Mouse (Mus musculus) hindbrain, embryonic 12.5 days (tissue): Measurements from ENCODE around the gene Gm47841. TPM values are rescaled to one million over a fixed set of nuclear protein-coding genes. Genes with fewer than 3 reads are reported as not detected.

Source experiments
- ATAC-seq: fragments of 200-750 bp; cut with Nextera tagmentation; 2 replicates; pipeline ENCODE4 v1.8.0; 2017; ENCODE audit warnings: moderate TSS enrichment; ENCODE audit not compliant: low FRiP score
- H3K27ac ChIP-seq: fragments of 300-500 bp; sonication (generic); 2 replicates; pipeline ENCODE4 v1.5.1; 2016; ENCODE audit warnings: mild to moderate bottlenecking
- H3K27me3 ChIP-seq: fragments of 300-500 bp; sonication (generic); 2 replicates; pipeline ENCODE4 v1.6.1; 2016; ENCODE audit warnings: mild to moderate bottlenecking
- H3K36me3 ChIP-seq: fragments of 300-500 bp; sonication (generic); 2 replicates; pipeline ENCODE4 v1.6.1; 2016; ENCODE audit warnings: mild to moderate bottlenecking
- H3K4me1 ChIP-seq: fragments of 300-500 bp; sonication (generic); 2 replicates; pipeline ENCODE4 v1.6.1; 2016
- H3K4me2 ChIP-seq: fragments of 300-500 bp; sonication (generic); replicated peaks from 2 replicates; pipeline ENCODE4 v1.6.1; 2016; ENCODE audit warnings: mild to moderate bottlenecking
- H3K4me3 ChIP-seq: fragments of 300-500 bp; sonication (generic); 2 replicates; pipeline ENCODE4 v1.5.1; 2016; ENCODE audit warnings: mild to moderate bottlenecking
- H3K9ac ChIP-seq: fragments of 300-500 bp; sonication (generic); 2 replicates; pipeline ENCODE4 v1.6.1; 2016; ENCODE audit warnings: mild to moderate bottlenecking, moderate library complexity
- H3K9me3 ChIP-seq: fragments of 300-500 bp; sonication (generic); replicated peaks from 2 replicates; pipeline ENCODE4 v1.6.1; 2016; ENCODE audit warnings: mild to moderate bottlenecking
- WGBS: fragments of 180-500 bp; shearing (Covaris S2); methylation state at CpG from one replicate; pipeline ENCODE4 v1.1.7; 2016; 5-methylcytosine and 5-hydroxymethylcytosine counted together
- polyA plus RNA-seq: library from polyadenylated mRNA; unstranded; fragments of >200 nt; fragmentation: Nextera tagmentation; extraction: Ambion mirVana; gene quantifications from 2 replicates; pipeline ENCODE4 v1.2.1, GENCODE M21; 2016

Gm47841 gene
- polyA plus RNA-seq, 1 experiment from 2014 or later = not detected

DNA sequence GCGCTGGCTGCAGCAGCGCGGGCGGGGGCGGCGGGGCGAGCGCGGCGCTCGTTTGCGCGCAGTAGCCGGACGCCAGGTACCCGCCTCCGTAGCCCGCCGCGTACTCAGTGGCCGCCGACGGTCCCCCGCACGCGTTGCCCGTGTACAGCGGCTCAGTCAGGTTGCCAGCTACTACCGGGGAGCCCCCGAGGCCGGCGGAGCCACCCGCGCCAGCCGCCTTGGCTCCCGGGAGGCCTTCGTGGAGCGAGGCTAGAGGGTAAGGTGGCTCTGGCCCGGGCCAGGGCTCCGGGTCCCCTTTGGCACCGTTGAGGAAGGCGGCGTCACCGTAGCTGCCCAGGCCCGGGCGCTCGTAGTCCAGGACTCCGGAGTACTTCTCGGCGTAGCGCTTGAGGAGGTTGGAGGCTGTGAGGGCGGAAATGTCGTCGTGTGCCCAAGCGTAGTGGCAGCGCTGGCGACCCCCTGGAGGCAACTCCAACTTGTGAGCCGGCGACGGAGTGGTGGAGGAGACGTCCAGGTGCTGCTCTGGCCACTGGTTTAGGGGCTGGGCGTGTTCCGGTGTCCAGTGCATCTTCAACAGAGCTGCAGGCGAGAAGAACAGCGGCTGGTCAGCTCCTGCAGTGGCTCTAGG is 6.7 kb upstream of the Gm47841 start:
- Histone ChIP-seq H3K4me2 (peak overlapping the region; percentile 50), H3K9me3 (no peaks in the 10 kb centered on the region), H3K27ac (no peak overlapping the region), H3K27me3 (peaks cover 41% of the 10 kb centered on the region), H3K4me1 (peaks cover 38% of the 10 kb centered on the region), H3K4me3 (peak overlapping the region; percentile 35), H3K36me3 (peaks cover 13% of the 10 kb centered on the region; the same call in 1 of the 2 replicates), H3K9ac (peak overlapping the region; percentile 59)
- ATAC-seq = no peak
- WGBS = 15% methylated on average over 40 of the region's 65 CpGs

DNA sequence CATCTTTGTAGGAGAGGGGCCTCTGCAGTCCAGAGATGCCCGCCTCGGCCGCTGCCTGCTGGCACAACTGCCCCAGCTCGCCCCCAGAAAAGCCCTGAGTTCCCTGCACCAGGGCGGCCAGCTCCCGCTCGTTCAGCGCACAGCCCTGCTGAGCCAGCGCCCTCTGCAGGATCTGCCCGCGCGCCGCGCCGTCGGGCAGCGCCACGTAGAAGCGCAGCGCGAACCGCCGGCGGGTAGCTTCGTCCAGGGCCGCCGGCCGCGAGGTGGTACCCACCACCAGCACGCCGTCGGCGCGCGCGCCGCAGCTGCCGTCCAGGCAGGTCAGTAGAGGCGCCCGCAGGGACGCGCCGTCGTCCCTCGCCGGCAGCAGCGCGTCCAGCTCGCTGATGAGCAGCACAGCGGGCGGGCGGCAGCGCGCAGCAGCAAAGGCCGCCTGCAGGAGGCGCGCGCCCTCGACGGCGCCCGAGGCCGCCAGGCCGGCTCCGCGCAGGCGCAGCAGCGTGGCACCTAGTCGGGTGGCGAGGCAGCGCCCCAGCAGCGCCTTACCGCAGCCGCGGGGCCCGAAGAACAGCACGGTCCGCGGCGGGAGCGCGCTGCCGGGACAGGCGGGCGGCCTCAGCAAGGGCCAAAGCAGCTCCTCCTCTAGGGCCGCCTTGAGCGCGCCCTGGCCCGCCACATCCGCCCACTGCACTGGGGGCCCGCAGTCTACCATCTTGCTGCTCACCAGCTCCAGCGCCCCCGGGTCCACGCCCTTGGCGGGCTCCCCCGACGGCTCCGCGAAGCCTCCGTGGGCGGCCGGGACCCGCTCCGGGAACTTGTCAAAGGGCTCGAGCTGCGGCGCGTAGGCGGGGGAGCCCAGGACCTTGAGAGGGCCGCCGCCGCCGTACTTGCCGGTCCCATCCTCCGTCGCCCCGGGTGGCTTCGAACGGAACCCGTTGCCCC is 5.6 kb upstream of the Gm47841 start:
- no peak for ATAC-seq
- 11% methylated on average over 117 of the region's 120 CpGs for WGBS
- H3K27me3 ChIP-seq = peaks cover 52% of the 10 kb centered on the region
- peak overlapping the region; percentile 59 for H3K9ac ChIP-seq
- H3K27ac ChIP-seq = no peak overlapping the region
- H3K36me3 ChIP-seq = peaks cover 13% of the 10 kb centered on the region; the same call in 1 of the 2 replicates
- peaks cover 33% of the 10 kb centered on the region for H3K4me1 ChIP-seq
- H3K4me2 ChIP-seq = peak overlapping the region; percentile 50
- peak overlapping the region; percentile 35 for H3K4me3 ChIP-seq
- H3K9me3 ChIP-seq = no peaks in the 10 kb centered on the region

DNA sequence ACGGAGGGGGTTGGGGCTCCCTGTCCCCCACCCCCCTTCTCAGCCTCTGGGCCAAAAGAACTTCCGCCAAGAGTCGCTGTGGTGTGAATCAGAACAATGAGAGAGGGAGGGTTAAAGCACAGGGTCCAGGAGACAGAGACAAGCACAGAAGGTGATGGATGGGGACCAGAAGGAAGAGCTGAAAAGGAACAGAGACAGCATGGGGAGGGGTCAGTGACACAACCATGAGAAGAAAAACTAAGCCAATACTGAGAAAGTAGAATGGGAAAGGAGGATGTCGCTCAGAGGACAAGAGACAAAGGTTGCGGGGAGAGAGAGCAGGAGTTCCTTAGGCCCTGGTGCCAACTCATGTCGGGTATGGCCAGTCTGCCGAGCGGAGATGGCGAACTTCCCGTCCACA is 4.7 kb upstream of the Gm47841 start:
- WGBS = 35% methylated on average over 10 of the region's 10 CpGs
- H3K4me1 ChIP-seq = peaks cover 40% of the 10 kb centered on the region
- H3K4me2 ChIP-seq = no peak overlapping the region
- no peak overlapping the region for H3K9ac ChIP-seq
- no peak for ATAC-seq
- peaks cover 62% of the 10 kb centered on the region for H3K27me3 ChIP-seq
- H3K9me3 ChIP-seq = no peaks in the 10 kb centered on the region
- H3K36me3 ChIP-seq = peaks cover 13% of the 10 kb centered on the region; the same call in 1 of the 2 replicates
- H3K4me3 ChIP-seq = no peak overlapping the region
- H3K27ac ChIP-seq = no peak overlapping the region

DNA sequence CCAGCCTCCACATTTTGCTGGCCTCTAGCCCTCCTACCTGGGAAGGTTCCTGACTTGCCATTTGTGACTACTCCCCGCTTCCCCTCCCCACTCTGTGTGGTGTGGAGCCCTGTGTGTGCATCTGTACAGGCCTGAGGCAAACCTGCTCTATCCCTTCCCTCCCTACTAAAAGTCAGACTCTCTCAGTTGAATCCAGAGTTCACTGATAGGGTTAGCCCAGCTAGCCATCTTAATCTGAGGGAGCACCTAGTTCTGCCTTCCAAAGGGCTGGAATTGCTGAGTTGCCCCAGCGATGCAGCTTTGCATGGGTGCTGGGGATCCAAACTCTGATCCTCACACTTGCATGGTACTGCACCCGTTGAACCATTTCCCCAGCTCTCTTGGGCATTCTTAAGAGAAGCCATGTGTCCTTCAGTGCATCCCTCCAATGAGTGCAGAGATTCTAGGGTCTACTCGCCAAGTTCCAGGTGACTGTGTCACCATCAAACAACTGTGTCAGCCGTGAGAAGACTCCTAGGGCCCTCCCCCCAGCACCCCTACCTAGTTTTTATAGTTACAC is 1.2 kb upstream of the Gm47841 start:
- ATAC-seq = no peak
- Histone ChIP-seq H3K9ac (no peak overlapping the region), H3K4me1 (peaks cover 42% of the 10 kb centered on the region), H3K36me3 (peaks cover 13% of the 10 kb centered on the region; the same call in 1 of the 2 replicates), H3K9me3 (no peaks in the 10 kb centered on the region), H3K27me3 (peaks cover 70% of the 10 kb centered on the region), H3K4me3 (no peak overlapping the region), H3K27ac (no peak overlapping the region), H3K4me2 (no peak overlapping the region)
- 52% methylated on average over 5 of the region's 5 CpGs for WGBS

DNA sequence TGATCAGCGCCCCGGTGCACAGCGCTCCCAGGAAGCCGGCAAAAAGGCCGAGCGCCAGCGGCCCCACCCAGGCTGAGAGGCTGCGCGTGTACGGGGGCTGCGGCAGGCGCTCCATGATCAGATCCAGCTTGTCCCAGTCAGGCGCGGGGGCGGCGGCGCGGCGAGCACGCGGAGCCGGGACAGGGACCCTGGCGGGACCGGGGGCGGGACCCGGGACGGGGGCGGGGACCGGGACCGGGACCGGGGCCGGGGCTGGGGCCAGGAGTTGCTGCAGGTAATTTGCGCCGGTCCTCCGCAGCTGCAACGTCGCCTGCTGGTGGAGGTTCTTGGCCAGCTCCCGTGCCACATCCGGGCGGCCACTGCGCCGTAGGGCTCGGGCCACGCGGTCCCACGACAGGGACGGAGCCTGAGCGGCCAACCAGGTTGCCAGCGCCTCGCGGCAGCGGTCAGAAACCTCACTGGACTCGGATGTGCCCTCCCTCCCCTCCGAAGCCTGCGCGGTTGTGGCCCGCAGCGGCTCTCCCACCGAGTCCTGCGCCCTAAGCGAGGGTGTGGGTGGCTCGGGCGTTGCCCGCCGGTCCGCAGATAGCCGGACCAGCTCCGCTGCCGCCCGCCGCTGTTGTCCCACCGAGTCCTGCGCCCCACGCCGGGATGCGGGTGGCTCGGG is 537 bp downstream of the Gm47841 start:
- Histone ChIP-seq H3K9me3 (no peaks in the 10 kb centered on the region), H3K4me1 (peaks cover 26% of the 10 kb centered on the region), H3K4me2 (peak overlapping the region; percentile 99), H3K36me3 (peaks cover 2% of the 10 kb centered on the region; the same call in 1 of the 2 replicates), H3K4me3 (peak overlapping the region; percentile 52), H3K9ac (peak overlapping the region; percentile 71), H3K27ac (no peak overlapping the region), H3K27me3 (peaks cover 65% of the 10 kb centered on the region)
- WGBS = under 1% methylated on average over 74 of the region's 77 CpGs
- ATAC-seq = 0 out of 2 replicates have a peak, but pooled peaks have one; percentile 30

DNA sequence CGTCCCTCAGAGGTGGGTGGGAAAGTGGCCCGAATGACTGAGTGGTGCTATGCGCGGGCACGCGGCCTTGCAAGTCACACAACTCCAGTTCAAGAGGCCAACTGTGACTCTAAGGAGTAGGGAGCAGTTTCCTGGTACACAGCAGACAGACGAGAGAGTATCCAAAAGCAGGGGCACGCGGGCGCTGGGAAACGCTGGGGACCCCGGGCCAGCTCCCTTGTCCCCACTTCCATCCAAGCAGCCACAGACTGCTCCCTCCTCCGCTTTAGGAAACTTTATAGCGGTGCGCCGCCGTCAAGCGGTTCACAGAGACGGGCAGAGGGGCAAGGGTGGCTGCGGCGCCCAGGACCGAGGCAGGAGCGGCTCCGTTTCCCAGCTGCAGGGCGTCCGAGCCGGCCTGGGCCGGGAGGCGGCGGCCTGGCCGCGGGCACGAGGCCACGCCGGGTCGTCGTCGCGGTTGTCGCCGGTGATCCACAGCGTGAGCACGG is 1.1 kb downstream of the Gm47841 start:
- ATAC-seq = no peak
- H3K4me1 ChIP-seq = peaks cover 23% of the 10 kb centered on the region
- peak overlapping the region; percentile 99 for H3K4me2 ChIP-seq
- peak overlapping the region; percentile 71 for H3K9ac ChIP-seq
- H3K27ac ChIP-seq = no peak overlapping the region
- H3K36me3 ChIP-seq = peaks cover 6% of the 10 kb centered on the region; the same call in 1 of the 2 replicates
- peaks cover 61% of the 10 kb centered on the region for H3K27me3 ChIP-seq
- 1% methylated on average over 42 of the region's 43 CpGs for WGBS
- H3K9me3 ChIP-seq = no peaks in the 10 kb centered on the region
- H3K4me3 ChIP-seq = peak overlapping the region; percentile 52

DNA sequence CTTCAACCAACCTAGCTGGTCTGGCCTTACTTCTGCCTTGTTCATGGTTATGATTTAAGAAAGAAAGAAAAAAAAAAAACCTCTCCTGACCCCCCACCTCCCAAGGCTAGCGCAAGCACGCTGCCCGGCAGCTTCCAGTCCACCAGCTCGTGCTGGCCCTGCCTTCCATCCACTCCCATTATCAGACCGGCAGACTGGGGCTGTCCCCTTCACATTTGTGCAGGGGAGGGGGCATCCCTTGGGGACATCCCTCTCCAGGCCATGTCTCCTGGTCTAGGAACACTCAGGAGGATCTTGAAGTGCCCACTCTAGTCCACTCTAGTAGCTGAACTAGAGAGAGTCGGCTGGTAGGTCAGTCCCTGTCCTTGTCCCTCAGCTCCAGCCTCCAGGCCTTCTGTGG is 2.7 kb downstream of the Gm47841 start:
- Histone ChIP-seq H3K9me3 (no peaks in the 10 kb centered on the region), H3K9ac (no peak overlapping the region), H3K36me3 (peaks cover 18% of the 10 kb centered on the region), H3K4me3 (no peak overlapping the region), H3K4me1 (peaks cover 23% of the 10 kb centered on the region), H3K27me3 (peaks cover 71% of the 10 kb centered on the region), H3K27ac (no peak overlapping the region), H3K4me2 (no peak overlapping the region)
- 40% methylated on average over 6 of the region's 6 CpGs for WGBS
- ATAC-seq = no peak

DNA sequence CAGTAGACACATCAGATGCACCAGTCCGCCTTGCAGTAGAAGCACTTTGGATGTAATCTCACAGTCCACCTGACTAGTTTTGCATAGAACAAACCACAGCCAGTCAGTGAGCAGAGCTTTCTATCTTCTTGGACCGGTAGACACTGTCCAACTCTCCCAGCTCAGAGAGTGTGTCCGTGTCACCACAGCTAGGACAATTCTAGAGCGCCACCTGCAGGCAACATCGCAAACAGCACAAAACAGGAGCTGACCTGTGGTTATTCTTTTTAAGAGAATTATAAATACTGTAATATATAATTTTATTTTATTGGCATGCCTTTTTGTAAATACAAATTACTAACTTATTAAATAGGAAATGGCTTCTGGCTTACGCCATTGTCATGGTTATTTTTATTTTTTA is 4.6 kb downstream of the Gm47841 start:
- WGBS = 27% methylated on average over 6 of the region's 6 CpGs
- Histone ChIP-seq H3K4me1 (peaks cover 23% of the 10 kb centered on the region), H3K4me2 (no peak overlapping the region), H3K4me3 (no peak overlapping the region), H3K27ac (no peak overlapping the region), H3K27me3 (peaks cover 66% of the 10 kb centered on the region), H3K9me3 (no peaks in the 10 kb centered on the region), H3K36me3 (peaks cover 22% of the 10 kb centered on the region), H3K9ac (no peak overlapping the region)
- ATAC-seq = no peak

DNA sequence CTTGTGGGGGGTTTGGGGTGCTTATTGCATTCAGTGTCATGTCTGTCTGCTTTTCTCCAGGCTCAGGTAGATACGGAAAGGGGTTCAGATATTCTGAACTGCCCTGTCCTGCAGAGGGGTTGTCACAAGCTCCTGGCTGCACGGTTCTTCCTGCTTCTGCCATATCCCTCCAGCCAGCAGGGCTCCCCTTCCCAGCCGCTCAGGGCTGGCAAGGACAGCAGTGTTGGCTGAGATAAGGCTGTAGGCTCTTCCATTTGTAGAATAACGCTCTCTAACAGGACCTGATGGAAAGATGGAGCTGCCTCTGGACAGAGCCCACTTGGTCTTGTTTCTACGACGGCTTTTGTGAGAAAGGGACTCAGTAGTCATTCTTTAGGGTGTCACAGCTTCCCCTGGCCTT is 5.2 kb downstream of the Gm47841 start:
- Histone ChIP-seq H3K9me3 (no peaks in the 10 kb centered on the region), H3K4me1 (peaks cover 18% of the 10 kb centered on the region), H3K4me2 (no peak overlapping the region), H3K27ac (no peak overlapping the region), H3K4me3 (no peak overlapping the region), H3K36me3 (peaks cover 22% of the 10 kb centered on the region), H3K9ac (no peak overlapping the region), H3K27me3 (peaks cover 60% of the 10 kb centered on the region)
- no peak for ATAC-seq
- WGBS = 73% methylated on average over 6 of the region's 6 CpGs

DNA sequence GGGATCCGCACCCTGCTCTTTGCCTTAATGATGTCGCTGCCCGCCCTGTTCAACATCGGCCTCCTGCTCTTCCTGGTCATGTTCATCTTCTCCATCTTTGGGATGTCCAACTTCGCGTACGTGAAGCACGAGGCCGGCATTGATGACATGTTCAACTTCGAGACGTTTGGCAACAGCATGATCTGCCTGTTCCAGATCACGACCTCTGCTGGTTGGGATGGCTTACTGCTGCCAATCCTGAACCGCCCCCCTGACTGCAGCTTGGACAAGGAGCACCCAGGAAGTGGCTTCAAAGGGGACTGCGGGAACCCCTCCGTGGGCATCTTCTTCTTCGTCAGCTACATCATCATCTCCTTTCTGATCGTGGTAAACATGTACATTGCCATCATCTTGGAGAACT is 7.5 kb downstream of the Gm47841 start:
- H3K9ac ChIP-seq = no peak overlapping the region
- 55% methylated on average over 17 of the region's 17 CpGs for WGBS
- peaks cover 38% of the 10 kb centered on the region for H3K27me3 ChIP-seq
- peaks cover 6% of the 10 kb centered on the region; the same call in 1 of the 2 replicates for H3K4me1 ChIP-seq
- H3K4me2 ChIP-seq = no peak overlapping the region
- H3K36me3 ChIP-seq = peaks cover 41% of the 10 kb centered on the region
- H3K4me3 ChIP-seq = no peak overlapping the region
- H3K9me3 ChIP-seq = no peaks in the 10 kb centered on the region
- ATAC-seq = no peak
- H3K27ac ChIP-seq = no peak overlapping the region

DNA sequence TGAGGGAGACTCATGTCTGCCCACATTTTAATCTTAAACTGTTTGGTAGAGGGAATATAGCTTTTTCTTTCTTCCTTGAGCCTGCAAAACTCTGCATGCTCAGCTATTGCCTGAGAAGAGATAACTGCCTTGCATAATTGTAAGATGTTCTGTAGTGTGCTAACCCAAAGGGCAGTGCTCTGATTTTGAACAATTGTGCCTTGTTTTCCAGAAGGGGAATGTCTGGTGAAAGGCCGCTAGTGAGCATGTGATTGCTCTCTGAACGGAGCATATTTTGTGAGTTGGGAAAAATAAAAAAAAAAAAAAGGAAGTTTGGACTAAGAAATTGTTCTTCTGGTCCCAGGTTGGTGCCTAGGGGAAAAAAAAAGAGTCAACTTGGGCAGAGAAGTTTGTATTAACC is 18.2 kb downstream of the Gm47841 start:
- no peak overlapping the region for H3K4me3 ChIP-seq
- ATAC-seq = no peak
- H3K9me3 ChIP-seq = no peaks in the 10 kb centered on the region
- WGBS = 60% methylated on average over 2 of the region's 2 CpGs
- no peak overlapping the region for H3K9ac ChIP-seq
- H3K4me1 ChIP-seq = peaks cover 8% of the 10 kb centered on the region
- H3K4me2 ChIP-seq = no peak overlapping the region
- H3K36me3 ChIP-seq = peaks cover 17% of the 10 kb centered on the region
- H3K27ac ChIP-seq = no peak overlapping the region
- H3K27me3 ChIP-seq = no peaks in the 10 kb centered on the region; the same call in 1 of the 2 replicates

DNA sequence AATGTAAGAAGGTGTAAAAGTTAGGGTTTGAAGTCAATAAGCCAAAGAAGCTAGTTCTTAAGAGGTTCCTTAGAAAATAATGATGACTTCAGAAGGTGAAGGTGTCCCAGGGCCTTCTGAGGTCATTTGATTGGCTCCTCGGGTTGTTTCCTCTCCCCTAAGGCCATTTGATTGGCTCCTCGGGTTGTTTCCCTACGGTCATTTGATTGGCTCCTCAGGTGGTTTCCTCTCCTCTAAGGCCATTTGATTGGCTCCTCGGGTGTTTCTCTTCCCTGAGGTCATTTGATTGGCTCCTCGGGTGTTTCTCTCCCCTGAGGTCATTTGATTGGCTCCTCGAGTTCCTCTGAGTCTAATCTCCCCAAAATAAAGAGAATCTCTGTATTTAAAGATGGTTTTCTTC is 35.8 kb downstream of the Gm47841 start:
- H3K36me3 ChIP-seq = peaks cover 35% of the 10 kb centered on the region
- H3K9ac ChIP-seq = no peak overlapping the region
- 86% methylated on average over 6 of the region's 6 CpGs for WGBS
- H3K9me3 ChIP-seq = no peaks in the 10 kb centered on the region
- H3K4me3 ChIP-seq = no peak overlapping the region
- H3K27ac ChIP-seq = no peak overlapping the region
- H3K4me2 ChIP-seq = no peak overlapping the region
- no peak for ATAC-seq
- H3K4me1 ChIP-seq = peaks cover 8% of the 10 kb centered on the region
- no peaks in the 10 kb centered on the region for H3K27me3 ChIP-seq
